Mouse (Mus musculus) embryonic facial prominence, embryonic 14.5 days (tissue): ENCODE results near the gene Brsk2. TPM values are rescaled to one million over a fixed set of nuclear protein-coding genes. Genes with fewer than 3 reads are reported as not detected.
"Not testable (repeated sequence)": the region's sequence is repeated elsewhere in the genome, so short reads cannot be mapped to it uniquely, and the experiment has no call there.

Experiments used
- ATAC-seq: fragments of 200-750 bp; cut with Nextera tagmentation; 2 replicates; pipeline ENCODE4 v1.8.0; 2017; ENCODE audit warnings: low read depth, moderate number of reproducible peaks, moderate TSS enrichment
- DNase-seq: peaks from one replicate; pipeline ENCODE4 v3.0.0-alpha.2; 2015; ENCODE audit warnings: low spot score
- H3K27ac ChIP-seq: fragments of 300-500 bp; sonication (generic); replicated peaks from 2 replicates; pipeline ENCODE4 v1.5.1; 2014; ENCODE audit warnings: low read depth, mild to moderate bottlenecking, low read length, moderate library complexity
- H3K27me3 ChIP-seq: fragments of 300-500 bp; sonication (generic); replicated peaks from 2 replicates; pipeline ENCODE4 v1.6.1; 2014; ENCODE audit warnings: low read length; ENCODE audit not compliant: control insufficient read depth, insufficient read depth
- H3K36me3 ChIP-seq: fragments of 300-500 bp; sonication (generic); 2 replicates; pipeline ENCODE4 v1.6.1; 2014; ENCODE audit warnings: low read length, mixed read lengths; ENCODE audit not compliant: control insufficient read depth, insufficient read depth
- H3K4me1 ChIP-seq: fragments of 300-500 bp; sonication (generic); 2 replicates; pipeline ENCODE4 v1.6.1; 2014; ENCODE audit warnings: antibody characterized with exemption, low read length; ENCODE audit not compliant: control insufficient read depth, insufficient read depth
- H3K4me2 ChIP-seq: fragments of 300-500 bp; sonication (generic); 2 replicates; pipeline ENCODE4 v1.6.1; 2014; ENCODE audit warnings: low read depth, mild to moderate bottlenecking, low read length, moderate library complexity, mixed read lengths
- H3K4me3 ChIP-seq: fragments of 300-500 bp; sonication (generic); 2 replicates; pipeline ENCODE4 v1.5.1; 2014; ENCODE audit warnings: low read depth, mild to moderate bottlenecking, low read length
- H3K9ac ChIP-seq: fragments of 300-500 bp; sonication (generic); 2 replicates; pipeline ENCODE4 v1.6.1; 2014; ENCODE audit warnings: low read depth, mild to moderate bottlenecking, low read length, moderate library complexity, mixed read lengths
- H3K9me3 ChIP-seq: fragments of 300-500 bp; sonication (generic); 2 replicates; pipeline ENCODE4 v1.6.1; 2016; ENCODE audit warnings: low read length; ENCODE audit not compliant: control insufficient read depth
- WGBS: fragments of 180-500 bp; shearing (Covaris S2); extraction: QIAGEN DNeasy Blood & Tissue Kit; methylation state at CpG from one replicate; pipeline ENCODE4 v1.1.7; 2014; 5-methylcytosine and 5-hydroxymethylcytosine counted together
- polyA plus RNA-seq: library from polyadenylated mRNA; unstranded; fragments of >200 nt; fragmentation: Nextera tagmentation; extraction: Ambion mirVana; gene quantifications from 2 replicates; pipeline ENCODE4 v1.2.1, GENCODE M21; 2014

Brsk2 gene
- polyA plus RNA-seq, result 1.3 TPM in 2 replicates

GRCm38 (mm10) chr7:141948906-141949798 is at the start of gene Brsk2:
Brsk2 (plus strand) TSS chr7:141949751.
- peaks cover 69% of the 10 kb centered on the region for H3K27me3 ChIP-seq
- 3% methylated on average over 45 of the region's 55 CpGs for WGBS
- peak within 1 kb of the TSS; percentile 85 for H3K4me2 ChIP-seq
- peak; percentile 96 for ATAC-seq
- 0 out of 2 replicates have a peak, but pooled peaks cover 5% of the 10 kb centered on the region for H3K4me1 ChIP-seq
- DNase-seq, result peak; percentile 96
- H3K27ac ChIP-seq, result no peak within 1 kb of the TSS; the same call in 1 of the 2 replicates
- no peaks in the 10 kb centered on the region for H3K9me3 ChIP-seq
- H3K9ac ChIP-seq, result peak within 1 kb of the TSS; percentile 60
- no peaks in the 10 kb centered on the region for H3K36me3 ChIP-seq
- peak within 1 kb of the TSS; percentile 47 for H3K4me3 ChIP-seq

- H3K27me3 ChIP-seq, result 0 out of 2 replicates have a peak, but pooled peaks cover 4% of the 10 kb centered on the region
- H3K4me1 ChIP-seq, result peaks cover 21% of the 10 kb centered on the region
- peak overlapping the region; percentile 74 for H3K4me2 ChIP-seq
- DNase-seq (peak; percentile 6), ATAC-seq (peak; percentile 34)
- peak overlapping the region; percentile 87 for H3K9ac ChIP-seq
- H3K27ac ChIP-seq, result peak overlapping the region; percentile 45; the same call in 1 of the 2 replicates
- peak overlapping the region; percentile 63 for H3K4me3 ChIP-seq
- WGBS, result under 1% methylated on average over 15 of the region's 16 CpGs
- H3K36me3 ChIP-seq, result no peaks in the 10 kb centered on the region
- no peaks in the 10 kb centered on the region for H3K9me3 ChIP-seq
Observed at GRCm38 (mm10) chr7:141901825-141902224, 47.7 kb upstream of the Brsk2 start.

GRCm38 (mm10) chr7:141902269-141902729 is 47.3 kb upstream of the Brsk2 start:
- H3K4me2 ChIP-seq, result peak overlapping the region; percentile 74
- peak overlapping the region; percentile 87 for H3K9ac ChIP-seq
- peak overlapping the region; percentile 56 for H3K27ac ChIP-seq
- 0 out of 2 replicates have a peak, but pooled peaks cover 4% of the 10 kb centered on the region for H3K27me3 ChIP-seq
- no peaks in the 10 kb centered on the region for H3K9me3 ChIP-seq
- ATAC-seq, result peak; percentile 96
- DNase-seq, result peak; percentile 99
- H3K4me1 ChIP-seq, result peaks cover 21% of the 10 kb centered on the region
- H3K4me3 ChIP-seq, result peak overlapping the region; percentile 63
- under 1% methylated on average over 26 of the region's 44 CpGs for WGBS
- H3K36me3 ChIP-seq, result no peaks in the 10 kb centered on the region

GRCm38 (mm10) chr7:141902791-141903190 is 46.8 kb upstream of the Brsk2 start:
- 63% methylated on average over 4 of the region's 4 CpGs for WGBS
- H3K27ac ChIP-seq, result peak overlapping the region; percentile 56; the same call in 1 of the 2 replicates

GRCm38 (mm10) chr7:141908591-141908990 is 41.0 kb upstream of the Brsk2 start:
- H3K27ac ChIP-seq, result no peak overlapping the region
- no peak overlapping the region for H3K4me3 ChIP-seq
- DNase-seq (no peak), ATAC-seq (no peak)
- peaks cover 2% of the 10 kb centered on the region; the same call in 1 of the 2 replicates for H3K4me1 ChIP-seq
- no peaks in the 10 kb centered on the region for H3K36me3 ChIP-seq
- no peak overlapping the region for H3K9ac ChIP-seq
- H3K27me3 ChIP-seq, result 0 out of 2 replicates have a peak, but pooled peaks cover 4% of the 10 kb centered on the region
- no peaks in the 10 kb centered on the region for H3K9me3 ChIP-seq
- WGBS, result 61% methylated on average over 6 of the region's 6 CpGs
- no peak overlapping the region for H3K4me2 ChIP-seq

More at GRCm38 (mm10) chr7:141902791-141903190, 46.8 kb upstream of the Brsk2 start:
- Histone ChIP-seq H3K4me2 (peak overlapping the region; percentile 74), H3K27me3 (0 out of 2 replicates have a peak, but pooled peaks cover 4% of the 10 kb centered on the region), H3K36me3 (no peaks in the 10 kb centered on the region), H3K9me3 (no peaks in the 10 kb centered on the region), H3K9ac (peak overlapping the region; percentile 63), H3K4me1 (peaks cover 21% of the 10 kb centered on the region), H3K4me3 (peak overlapping the region; percentile 63)
- DNase-seq (no peak), ATAC-seq (no peak)

- H3K36me3 ChIP-seq, result no peaks in the 10 kb centered on the region
- WGBS, result 57% methylated on average over 3 of the region's 3 CpGs
- H3K9ac ChIP-seq, result no peak overlapping the region
- no peaks in the 10 kb centered on the region for H3K27me3 ChIP-seq
- H3K27ac ChIP-seq, result no peak overlapping the region
- peaks cover 2% of the 10 kb centered on the region; the same call in 1 of the 2 replicates for H3K4me1 ChIP-seq
- no peak overlapping the region for H3K4me2 ChIP-seq
- DNase-seq (peak; percentile 30), ATAC-seq (no peak)
- H3K4me3 ChIP-seq, result no peak overlapping the region
- no peaks in the 10 kb centered on the region for H3K9me3 ChIP-seq
Observed at GRCm38 (mm10) chr7:141911305-141911704, 38.2 kb upstream of the Brsk2 start.

GRCm38 (mm10) chr7:141918407-141918806 is 31.1 kb upstream of the Brsk2 start, which contains the start of gene Tollip:
Tollip (minus strand) TSS chr7:141918507.
- no peak within 1 kb of the TSS for H3K27ac ChIP-seq
- no peaks in the 10 kb centered on the region for H3K4me1 ChIP-seq
- no peaks in the 10 kb centered on the region for H3K9me3 ChIP-seq
- H3K36me3 ChIP-seq, result no peaks in the 10 kb centered on the region
- DNase-seq (no peak), ATAC-seq (no peak)
- H3K4me3 ChIP-seq, result no peak within 1 kb of the TSS
- H3K9ac ChIP-seq, result no peak within 1 kb of the TSS
- no peaks in the 10 kb centered on the region for H3K27me3 ChIP-seq
- H3K4me2 ChIP-seq, result no peak within 1 kb of the TSS
- WGBS, result 85% methylated on average over 2 of the region's 2 CpGs

GRCm38 (mm10) chr7:141924121-141924520 is 25.4 kb upstream of the Brsk2 start:
- H3K9ac ChIP-seq, H3K4me3 ChIP-seq, DNase-seq, H3K4me1 ChIP-seq, ATAC-seq, H3K27ac ChIP-seq, H3K27me3 ChIP-seq, H3K4me2 ChIP-seq, H3K9me3 ChIP-seq, H3K36me3 ChIP-seq: not testable (repeated sequence)
- WGBS, result 91% methylated on average over 17 of the region's 17 CpGs
